Mouse (Mus musculus) frontal cortex, postnatal 36 days (tissue): ENCODE data around the gene Dpp3.
"Not testable (repeated sequence)": the region's sequence is repeated elsewhere in the genome, so short reads cannot be mapped to it uniquely, and the experiment has no call there.

Experiments
- DNase-seq, 2 experiments: peaks; one replicate each; pipeline ENCODE4 v3.0.0; 2022; ENCODE audit warnings: low spot score in 2 of 2

The Dpp3 gene

GRCm38 (mm10) chr19:4927904-4928531 lies at the start of gene Dpp3:
TSS of gene Dpp3 (minus strand) at chr19:4928287.
- peak; percentile 98 for DNase-seq

GRCm38 (mm10) chr19:4968236-4968635 lies 40.1 kb upstream of the Dpp3 start:
- DNase-seq: no peak

GRCm38 (mm10) chr19:4961928-4962601 lies 34.0 kb upstream of the Dpp3 start, which contains the start of gene Mrpl11:
TSS of gene Mrpl11 (plus strand) at chr19:4962147.
- DNase-seq: peak; percentile 92 to 96

GRCm38 (mm10) chr19:4948641-4949040 lies 20.6 kb upstream of the Dpp3 start:
- not testable (repeated sequence) for DNase-seq

GRCm38 (mm10) chr19:4945540-4945939 lies 17.5 kb upstream of the Dpp3 start:
- no peak for DNase-seq

GRCm38 (mm10) chr19:4943253-4943588 lies 15.1 kb upstream of the Dpp3 start:
- no peak for DNase-seq

GRCm38 (mm10) chr19:4942551-4943252 lies 14.6 kb upstream of the Dpp3 start, which contains the start of gene Peli3:
TSS of gene Peli3 (minus strand) at chr19:4943127.
- peak; percentile 65 to 75 for DNase-seq

- no peak for DNase-seq
Measured at GRCm38 (mm10) chr19:4937444-4938310, 9.6 kb upstream of the Dpp3 start.

- DNase-seq: no peak
Measured at GRCm38 (mm10) chr19:4936896-4937295, 8.8 kb upstream of the Dpp3 start.

- DNase-seq: no peak
Measured at GRCm38 (mm10) chr19:4928781-4929180, 694 bp upstream of the Dpp3 start.

- DNase-seq: no peak
Measured at GRCm38 (mm10) chr19:4925121-4925860, 2.8 kb downstream of the Dpp3 start.

- no peak for DNase-seq
Measured at GRCm38 (mm10) chr19:4919652-4920051, 8.4 kb downstream of the Dpp3 start.

GRCm38 (mm10) chr19:4916827-4917226 lies 11.3 kb downstream of the Dpp3 start:
- DNase-seq: no peak

- DNase-seq: no peak
Measured at GRCm38 (mm10) chr19:4915924-4916603, 12.0 kb downstream of the Dpp3 start.

- DNase-seq: no peak
Measured at GRCm38 (mm10) chr19:4909376-4909775, 18.7 kb downstream of the Dpp3 start.

- no peak for DNase-seq
Measured at GRCm38 (mm10) chr19:4908107-4908506, 20.0 kb downstream of the Dpp3 start.

GRCm38 (mm10) chr19:4905979-4906794 lies 21.9 kb downstream of the Dpp3 start, which contains the start of gene Bbs1:
TSS of gene Bbs1 (minus strand) at chr19:4906628.
- peak; percentile 82 to 87 for DNase-seq

- no peak for DNase-seq
Measured at GRCm38 (mm10) chr19:4899888-4900287, 28.2 kb downstream of the Dpp3 start.

- DNase-seq: no peak
Measured at GRCm38 (mm10) chr19:4898972-4899371, 29.1 kb downstream of the Dpp3 start.
